Mouse (Mus musculus) lung, adult 2 months (tissue): ENCODE data around the gene Plet1.

Source experiments
- CTCF ChIP-seq: fragments of 200-500 bp; IDR thresholded peaks from 2 replicates; pipeline ENCODE4 v1.5.1; 2011; ENCODE audit warnings: mild to moderate bottlenecking, low read length, control low read depth; ENCODE audit not compliant: insufficient read depth
- POLR2A ChIP-seq: fragments of 200-500 bp; IDR thresholded peaks from 2 replicates; pipeline ENCODE4 v1.6.1; 2011; ENCODE audit warnings: low read depth, mild to moderate bottlenecking, control low read depth, low read length, borderline replicate concordance; ENCODE audit errors: extremely low read depth

DNA sequence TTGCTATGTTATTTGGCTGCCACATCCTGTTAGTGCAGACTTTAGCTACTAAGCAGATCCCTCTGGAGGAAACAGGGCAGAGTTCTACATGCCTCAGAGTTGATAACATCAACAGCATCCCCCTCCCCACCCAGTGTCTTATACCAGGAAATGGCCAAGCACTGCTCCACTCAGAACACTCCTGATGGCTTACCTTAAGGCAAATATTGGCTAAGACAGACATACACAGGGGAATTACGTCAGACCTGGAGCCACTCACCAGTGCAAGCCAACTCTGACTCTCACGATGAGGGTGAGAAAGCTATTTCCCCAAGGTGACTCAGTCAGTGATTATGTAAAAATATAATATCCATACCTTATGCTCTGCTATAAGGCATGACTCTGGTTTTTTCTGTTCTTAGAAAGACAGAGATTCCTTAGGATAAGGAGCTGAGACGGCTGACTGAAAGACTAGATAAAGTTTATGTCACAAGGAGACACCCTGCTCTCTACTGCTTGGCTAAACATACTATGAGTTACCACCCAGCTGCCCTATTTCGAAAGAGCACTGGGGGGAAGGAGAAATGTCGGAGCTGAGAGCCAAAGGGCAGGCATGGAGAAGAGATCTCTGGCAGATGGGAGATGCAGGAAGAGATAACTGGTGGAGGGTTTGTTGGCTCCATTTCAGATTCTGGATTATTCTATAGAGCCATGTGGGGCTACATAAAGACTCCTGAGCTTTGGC, 23.8 kb upstream of the Plet1 start:
- TF ChIP-seq CTCF (no peak), POLR2A (no peak)
